Mouse (Mus musculus): ENCODE measurements around the gene Car2.

Gene Car2

DNA sequence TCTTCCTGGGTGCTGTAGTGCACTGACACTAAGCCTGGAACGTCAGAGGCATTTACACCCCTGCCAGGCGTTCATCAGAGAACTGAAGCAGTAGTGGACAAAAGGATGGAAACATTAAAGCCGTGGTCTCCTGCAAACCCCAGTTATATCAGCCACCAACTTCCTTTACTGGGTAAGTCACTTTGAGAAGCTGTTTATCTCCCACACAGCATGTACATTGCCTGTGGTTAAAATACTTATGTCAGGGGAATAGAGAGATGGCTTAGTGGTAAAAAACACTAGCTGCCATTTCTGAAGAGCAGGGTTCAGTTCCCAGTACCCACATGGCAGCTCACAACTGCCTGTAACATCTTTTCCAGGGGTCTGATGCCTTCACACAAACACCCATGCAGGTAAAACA is 58.6 kb downstream of the Car2 start:
- DNase-seq (ENCODE audit: low read depth in 2 of 2, low spot score in 2 of 2): no peak

DNA sequence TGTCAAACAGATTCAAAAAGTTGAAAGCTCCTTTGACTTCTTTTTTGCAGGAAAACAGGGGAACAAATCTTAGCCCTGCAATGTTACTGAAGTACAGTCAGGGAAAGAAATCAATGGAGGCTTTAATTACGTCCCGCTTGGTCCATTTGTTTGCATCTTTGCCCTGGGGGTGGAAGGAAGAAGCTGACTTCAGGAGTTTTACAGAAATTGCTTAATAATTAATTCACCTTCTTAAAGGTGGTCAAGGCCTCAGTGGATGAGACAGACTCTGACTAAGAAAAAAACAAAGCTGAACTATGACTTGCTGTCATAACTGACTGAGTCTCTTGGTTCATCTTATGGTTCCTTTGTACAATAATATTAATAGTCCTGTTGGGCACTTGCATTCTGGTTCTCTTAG is 59.6 kb downstream of the Car2 start:
- DNase-seq (ENCODE audit: low read depth in 2 of 2, low spot score in 2 of 2): no peak

DNA sequence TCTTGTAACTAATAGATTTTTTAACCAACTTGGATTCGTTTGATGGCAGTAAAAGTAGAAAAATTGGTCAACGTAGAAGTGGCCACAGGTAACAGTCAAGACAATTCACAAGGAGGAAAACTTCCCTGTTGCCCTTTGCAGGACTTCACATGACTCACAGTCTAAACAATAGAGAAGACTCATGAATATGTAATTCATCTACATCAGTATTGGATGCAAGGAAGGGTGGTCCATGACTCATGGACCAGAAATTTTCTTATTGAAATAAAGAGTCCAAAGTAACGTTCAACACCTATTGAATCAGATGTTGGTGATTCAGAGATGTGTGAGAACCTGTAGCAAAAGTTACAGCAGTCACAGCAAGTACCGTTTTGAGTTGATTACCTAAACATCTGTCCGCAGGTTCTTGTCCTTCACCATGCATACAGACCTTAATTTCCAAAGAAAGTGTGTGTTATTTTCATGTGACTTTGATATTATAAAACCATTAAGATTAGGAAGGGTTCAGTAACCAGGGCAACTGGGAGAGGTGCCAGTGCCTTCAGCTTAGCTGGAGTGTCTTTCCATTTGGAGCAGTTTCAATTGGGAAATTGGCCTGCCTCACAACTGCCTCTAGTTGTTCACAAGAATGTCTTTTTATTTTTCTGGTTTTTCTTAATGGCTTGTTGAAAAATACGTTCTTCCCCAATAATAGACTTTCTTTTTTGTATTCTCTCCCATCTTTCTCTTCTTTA is 62.2 kb downstream of the Car2 start:
- no peak for DNase-seq (ENCODE audit: low read depth in 2 of 2, low spot score in 2 of 2)

- DNase-seq (ENCODE audit: low read depth in 2 of 2, low spot score in 2 of 2): no peak
Measured at GRCm38 (mm10) chr3:14950031-14950430, 64.0 kb downstream of the Car2 start.
